Mouse (Mus musculus): Measurements from ENCODE around the gene Glce.

DNA sequence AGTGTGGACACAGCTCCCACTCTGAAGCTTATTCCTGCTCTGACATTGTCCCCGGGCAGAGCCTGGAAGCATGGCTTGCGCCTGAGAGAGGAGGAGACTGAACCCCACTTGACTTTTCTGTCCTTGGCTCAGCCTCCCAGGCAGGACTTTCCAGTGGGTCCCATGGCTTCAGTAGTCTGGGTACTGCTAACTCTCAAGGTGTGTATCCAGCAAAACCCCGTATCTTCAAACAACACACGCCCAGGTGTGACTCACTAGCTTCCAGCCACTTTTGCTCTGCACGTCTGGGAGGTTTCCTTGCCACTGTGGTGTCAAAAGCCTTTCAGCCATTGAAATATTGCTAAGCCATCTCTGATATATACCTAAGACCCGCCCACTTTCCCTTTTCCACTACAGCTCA is 105.1 kb downstream of the Glce start:
- TF ChIP-seq CTCF (IDR thresholded peaks at IDR 0.05; ENCODE audit: low read depth) = no peak
- TF ChIP-seq EP300 (IDR thresholded peaks at IDR 0.05; ENCODE audit: low read depth) = no peak

All from liver, postnatal 0 days (tissue).